Mouse (Mus musculus) right cerebral cortex, postnatal 10 days (tissue): ENCODE results near the gene Cryaa.

Source experiments
- DNase-seq, 2 experiments: peaks; one replicate each; pipeline ENCODE4 v3.0.0; 2021; ENCODE audit warnings: low spot score in 2 of 2

Cryaa gene

GRCm38 (mm10) chr17:31710455-31710854, 32.8 kb downstream of the Cryaa start:
- no peak for DNase-seq

GRCm38 (mm10) chr17:31713709-31714108, 36.1 kb downstream of the Cryaa start:
- DNase-seq: no peak

- no peak for DNase-seq
Measured at GRCm38 (mm10) chr17:31714125-31714524, 36.5 kb downstream of the Cryaa start.

DNA sequence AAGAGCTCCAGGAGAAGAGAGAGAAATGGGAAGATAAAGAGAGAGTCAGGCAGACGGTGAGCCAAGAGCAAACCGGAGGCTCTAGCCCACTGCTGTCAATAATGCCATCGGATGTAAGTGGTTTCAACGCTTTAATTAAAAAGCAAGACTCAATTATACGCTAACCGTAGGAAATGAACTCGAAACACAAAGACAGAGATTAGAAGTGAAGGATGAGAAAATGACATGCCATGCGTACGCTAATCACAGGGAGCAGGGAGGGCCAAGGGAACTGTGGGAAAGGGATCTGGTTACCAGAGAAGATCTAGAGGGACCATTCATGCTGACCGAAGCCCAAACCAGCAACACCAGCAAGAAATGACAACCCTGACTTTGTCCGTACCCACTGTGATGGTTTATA, 37.4 kb downstream of the Cryaa start:
- DNase-seq: no peak

GRCm38 (mm10) chr17:31721637-31722036, 44.0 kb downstream of the Cryaa start:
- DNase-seq: no peak

DNA sequence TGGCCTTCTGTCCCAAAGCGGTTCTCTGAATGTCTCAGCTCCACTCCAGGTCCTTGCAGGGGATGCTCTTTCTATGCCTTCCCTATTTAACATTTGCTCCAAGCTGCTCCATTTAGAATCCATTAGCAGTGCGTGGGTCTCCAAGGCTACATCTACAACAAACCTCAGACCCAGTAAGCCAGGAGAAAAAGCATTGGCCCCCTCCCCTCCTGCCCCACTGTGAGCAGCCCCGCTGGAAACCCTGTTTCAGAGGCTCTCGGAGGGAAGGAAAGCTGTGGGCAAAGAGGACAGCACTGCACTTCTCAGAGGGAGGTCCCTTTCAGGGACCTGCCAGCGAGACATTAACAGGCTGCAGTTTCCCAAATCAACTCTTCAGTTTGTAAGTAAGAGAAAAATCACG, 47.8 kb downstream of the Cryaa start:
- DNase-seq: no peak

- DNase-seq: no peak
Measured at GRCm38 (mm10) chr17:31726216-31726615, 48.6 kb downstream of the Cryaa start.

- peak; percentile 41 to 62 for DNase-seq
Measured at GRCm38 (mm10) chr17:31727230-31727629, 49.6 kb downstream of the Cryaa start.

GRCm38 (mm10) chr17:31728043-31728442, 50.4 kb downstream of the Cryaa start:
- DNase-seq: no peak

DNA sequence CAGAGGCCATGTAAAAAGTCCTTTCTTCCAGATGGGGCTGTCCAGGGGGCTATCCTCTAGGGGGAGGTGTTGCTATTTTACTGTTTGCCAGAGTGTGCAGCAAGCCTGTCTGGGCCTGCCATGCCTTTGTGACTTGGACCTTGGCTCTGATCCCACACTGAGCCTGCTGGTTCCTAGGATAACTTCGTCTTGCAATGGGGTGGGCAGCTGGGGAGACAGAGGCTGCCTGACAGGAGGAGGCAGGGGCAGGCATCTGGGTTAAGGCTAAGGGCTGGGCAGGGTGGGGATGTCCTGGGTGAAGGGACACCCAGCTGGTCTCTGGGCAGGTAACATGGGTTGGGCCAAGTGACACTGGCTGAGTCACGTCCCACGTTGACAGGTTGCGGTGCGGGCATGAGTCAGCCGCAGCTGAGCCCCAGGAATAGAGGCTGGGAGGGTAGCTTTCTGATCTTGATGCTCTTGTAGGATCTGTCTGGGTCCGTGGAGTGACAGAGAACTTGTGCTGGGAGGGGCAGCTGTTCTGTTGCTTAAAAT, 51.4 kb downstream of the Cryaa start:
- peak; percentile 42 to 49 for DNase-seq

DNA sequence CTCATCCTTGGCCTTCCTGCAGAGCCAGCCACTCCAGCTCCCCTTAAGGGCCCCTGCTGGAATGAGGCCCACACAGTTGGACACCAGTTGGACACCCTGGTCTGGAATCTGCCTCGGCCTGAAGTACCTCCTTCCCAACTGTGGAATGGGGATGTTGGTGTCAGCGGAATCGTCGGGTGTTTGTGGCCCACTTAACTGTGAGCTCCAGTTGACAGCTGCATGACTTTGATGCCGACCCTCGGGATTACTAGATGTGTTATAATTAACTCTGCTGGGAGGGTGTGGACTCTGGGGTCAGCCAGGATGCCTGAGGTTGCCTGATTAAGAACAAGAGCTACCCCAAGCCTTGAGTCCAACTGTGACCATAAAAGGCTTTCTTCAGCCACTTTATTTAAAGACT, 53.4 kb downstream of the Cryaa start:
- no peak for DNase-seq
